Mouse (Mus musculus) forebrain, postnatal 0 days (tissue): ENCODE data around the gene Gm6583. TPM values are rescaled to one million over a fixed set of nuclear protein-coding genes. Genes with fewer than 3 reads are reported as not detected.

Experiments
- ATAC-seq: fragments of 200-750 bp; cut with Nextera tagmentation; 2 replicates; pipeline ENCODE4 v1.8.0; 2017; ENCODE audit warnings: mild to moderate bottlenecking, moderate library complexity
- DNase-seq: peaks from one replicate; pipeline ENCODE4 v3.0.0-alpha.2; 2015
- H3K27ac ChIP-seq: fragments of 300-500 bp; sonication (generic); 2 replicates; pipeline ENCODE4 v1.5.1; 2014; ENCODE audit warnings: low read depth, mild to moderate bottlenecking, antibody characterized with exemption, low read length, moderate library complexity, mixed read lengths
- H3K27me3 ChIP-seq: fragments of 300-500 bp; sonication (generic); 2 replicates; pipeline ENCODE4 v1.6.1; 2014; ENCODE audit warnings: mild to moderate bottlenecking, low read length, mixed read lengths; ENCODE audit not compliant: insufficient read depth
- H3K36me3 ChIP-seq: fragments of 300-500 bp; sonication (generic); 2 replicates; pipeline ENCODE4 v1.6.1; 2014; ENCODE audit warnings: mild to moderate bottlenecking, moderate library complexity; ENCODE audit not compliant: insufficient read depth
- H3K4me1 ChIP-seq: fragments of 300-500 bp; sonication (generic); 2 replicates; pipeline ENCODE4 v1.6.1; 2014; ENCODE audit warnings: antibody characterized with exemption; ENCODE audit not compliant: insufficient read depth
- H3K4me2 ChIP-seq: fragments of 300-500 bp; sonication (generic); 2 replicates; pipeline ENCODE4 v1.6.1; 2014; ENCODE audit warnings: low read depth, mild to moderate bottlenecking, moderate library complexity
- H3K4me3 ChIP-seq: fragments of 300-500 bp; sonication (generic); 2 replicates; pipeline ENCODE4 v1.5.1; 2014; ENCODE audit warnings: low read depth, low read length, mixed read lengths
- H3K9ac ChIP-seq: fragments of 300-500 bp; sonication (generic); 2 replicates; pipeline ENCODE4 v1.6.1; 2014; ENCODE audit warnings: mild to moderate bottlenecking
- H3K9me3 ChIP-seq: fragments of 300-500 bp; sonication (generic); 2 replicates; pipeline ENCODE4 v1.6.1; 2016; ENCODE audit warnings: low read length
- CTCF ChIP-seq: sonication (generic); IDR thresholded peaks from 2 replicates; pipeline ENCODE4 v1.5.1; 2016; ENCODE audit warnings: antibody characterized with exemption, control low read depth, low read depth
- whole genome bisulfite sequencing: fragments of 180-500 bp; shearing (Covaris S2); extraction: QIAGEN DNeasy Blood & Tissue Kit; methylation state at CpG from one replicate; pipeline ENCODE4 v1.1.7; 2014; 5-methylcytosine and 5-hydroxymethylcytosine counted together
- polyA plus RNA-seq: library from polyadenylated mRNA; unstranded; fragments of >200 nt; fragmentation: Nextera tagmentation; extraction: Ambion mirVana; gene quantifications from 2 replicates; pipeline ENCODE4 v1.2.1, GENCODE M21; 2015
- total RNA-seq: library from RNA; depleted of rRNA; stranded (reverse); fragments of >200 nt; gene quantifications from 2 replicates; pipeline ENCODE4 v1.2.3, GENCODE M21; 2014

Gene Gm6583
- total and polyA plus RNA-seq, 2 experiments from 2014 or later, result not detected

DNA sequence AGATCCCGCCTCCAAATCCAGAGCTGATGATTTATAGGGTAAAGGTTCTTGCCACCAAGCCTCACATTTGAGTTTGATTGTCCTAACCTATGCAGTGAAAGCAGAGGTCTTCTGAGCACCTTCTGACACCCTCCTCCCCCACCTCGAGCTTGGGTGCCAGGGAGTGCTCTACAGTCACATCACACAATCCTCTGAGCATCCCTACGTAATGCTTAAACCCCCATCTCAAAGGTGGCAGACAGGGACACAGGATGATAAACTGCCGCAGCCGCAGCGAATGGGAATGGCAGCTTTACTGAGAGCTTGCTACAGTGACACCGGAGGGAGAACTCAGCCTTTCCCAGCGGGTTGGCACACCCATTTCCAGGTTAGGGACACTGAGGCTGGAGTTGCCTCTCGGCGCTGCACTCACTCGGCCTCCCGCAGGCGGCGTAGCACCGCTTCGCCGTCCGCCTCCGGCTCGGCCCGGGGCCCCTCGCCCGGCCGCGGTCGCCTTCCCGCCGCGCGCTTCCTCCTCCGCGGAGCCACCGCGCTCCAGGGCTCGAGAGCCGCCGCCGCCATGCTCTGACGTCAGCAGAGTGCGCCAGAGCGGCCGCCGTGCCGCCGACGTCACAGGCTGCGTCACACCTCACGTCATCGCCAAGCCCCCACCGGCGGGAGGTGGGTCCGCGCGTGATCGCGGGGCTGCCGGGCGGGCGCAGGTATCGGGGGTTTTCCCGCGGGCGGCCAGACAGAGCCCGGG lies 13.2 kb downstream of the Gm6583 start, which contains the start of the genes Srrd and Hps4:
Srrd (minus strand) TSS at position 578 of the 742 bp plus-strand sequence.
Hps4 (plus strand) TSS at position 621 of the 742 bp plus-strand sequence.
- peak within 1 kb of the TSS; percentile 60 for H3K4me2 ChIP-seq
- H3K4me3 ChIP-seq, result peak within 1 kb of the TSS; percentile 90
- H3K27me3 ChIP-seq, result no peaks in the 10 kb centered on the region
- H3K4me1 ChIP-seq, result peaks cover 7% of the 10 kb centered on the region; the same call in 1 of the 2 replicates
- DNase-seq (peak; percentile 93), ATAC-seq (peak; percentile 91)
- peak within 1 kb of the TSS; percentile 70 for H3K27ac ChIP-seq
- no peaks in the 10 kb centered on the region for H3K9me3 ChIP-seq
- H3K9ac ChIP-seq, result peak within 1 kb of the TSS; percentile 83
- 5% methylated on average over 59 of the region's 64 CpGs for WGBS
- 0 out of 2 replicates have a peak, but pooled peaks have one; percentile 13 for TF ChIP-seq CTCF
- H3K36me3 ChIP-seq, result peaks cover 22% of the 10 kb centered on the region

DNA sequence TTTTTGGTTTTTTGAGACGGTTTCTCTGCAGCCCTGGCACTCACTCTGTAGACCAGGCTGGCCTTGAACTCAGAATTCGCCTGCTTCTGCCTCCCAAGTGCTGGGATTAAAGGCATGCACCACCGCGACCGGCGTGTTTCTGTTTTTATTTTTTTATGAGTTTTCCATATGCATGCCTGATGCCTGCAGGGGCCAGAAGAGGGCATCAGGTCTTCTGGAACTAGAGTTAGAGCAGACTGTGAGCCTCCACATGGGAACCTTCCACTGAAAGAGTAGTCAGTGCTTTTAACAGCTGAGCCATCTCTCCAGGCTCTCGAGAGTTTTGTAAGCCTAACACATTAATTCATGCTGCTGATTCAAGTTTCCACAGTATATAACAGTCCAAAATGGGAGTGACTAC lies 16.6 kb downstream of the Gm6583 start:
- ATAC-seq (no peak), DNase-seq (no peak)
- no peak overlapping the region for H3K9ac ChIP-seq
- H3K27ac ChIP-seq, result no peak overlapping the region
- no peaks in the 10 kb centered on the region for H3K27me3 ChIP-seq
- peaks cover 7% of the 10 kb centered on the region; the same call in 1 of the 2 replicates for H3K4me1 ChIP-seq
- H3K36me3 ChIP-seq, result peaks cover 55% of the 10 kb centered on the region
- no peak overlapping the region for H3K4me3 ChIP-seq
- WGBS, result 69% methylated on average over 7 of the region's 7 CpGs
- no peak overlapping the region for H3K4me2 ChIP-seq
- no peaks in the 10 kb centered on the region for H3K9me3 ChIP-seq
- peak; percentile 27; the same call in 1 of the 2 replicates for TF ChIP-seq CTCF

DNA sequence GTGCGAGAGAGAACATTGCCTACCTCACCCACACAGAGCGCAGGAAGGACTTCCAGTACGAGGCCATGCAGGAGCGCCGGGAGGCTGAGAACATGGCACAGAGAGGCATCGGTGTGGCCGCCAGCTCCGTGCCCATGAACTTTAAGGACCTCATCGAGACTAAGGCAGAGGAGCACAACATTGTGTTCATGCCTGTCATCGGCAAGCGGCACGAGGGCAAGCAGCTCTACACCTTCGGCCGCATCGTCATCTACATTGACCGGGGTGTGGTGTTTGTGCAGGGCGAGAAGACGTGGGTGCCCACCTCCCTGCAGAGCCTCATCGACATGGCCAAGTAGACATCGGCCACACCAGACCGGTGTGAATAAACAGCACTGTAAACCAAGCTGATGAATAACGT lies 18.8 kb downstream of the Gm6583 start:
- H3K4me3 ChIP-seq, result no peak overlapping the region
- H3K4me2 ChIP-seq, result no peak overlapping the region
- 94% methylated on average over 22 of the region's 22 CpGs for WGBS
- ATAC-seq (no peak), DNase-seq (no peak)
- no peaks in the 10 kb centered on the region for H3K27me3 ChIP-seq
- H3K4me1 ChIP-seq, result peaks cover under 1% of the 10 kb centered on the region; the same call in 1 of the 2 replicates
- H3K9me3 ChIP-seq, result no peaks in the 10 kb centered on the region
- H3K27ac ChIP-seq, result no peak overlapping the region
- no peak for TF ChIP-seq CTCF
- H3K36me3 ChIP-seq, result peaks cover 77% of the 10 kb centered on the region
- no peak overlapping the region for H3K9ac ChIP-seq

DNA sequence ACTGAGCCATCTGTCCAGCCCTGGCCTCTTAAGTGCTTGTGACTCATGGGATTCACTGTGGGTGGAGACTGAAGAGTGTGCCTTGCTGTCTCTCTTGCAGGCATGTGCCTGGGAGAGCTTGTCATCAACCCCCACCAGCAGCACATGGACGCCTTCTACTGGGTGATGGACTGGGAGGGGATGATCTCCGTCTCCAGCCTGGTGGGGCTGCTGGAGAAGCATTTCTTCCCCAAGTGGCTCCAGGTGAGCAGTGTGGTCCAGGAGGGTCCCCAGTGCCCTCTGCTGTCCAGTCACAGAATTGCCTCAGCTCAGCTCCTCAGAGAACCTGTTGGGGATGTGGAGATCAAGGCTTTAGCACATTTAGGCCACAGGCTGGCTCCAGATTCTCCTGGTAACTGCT lies 20.4 kb downstream of the Gm6583 start:
- no peak overlapping the region for H3K4me3 ChIP-seq
- H3K9me3 ChIP-seq, result no peaks in the 10 kb centered on the region
- H3K27me3 ChIP-seq, result no peaks in the 10 kb centered on the region
- H3K36me3 ChIP-seq, result peaks cover 88% of the 10 kb centered on the region
- H3K9ac ChIP-seq, result no peak overlapping the region
- TF ChIP-seq CTCF, result peak; percentile 74
- 30% methylated on average over 2 of the region's 2 CpGs for WGBS
- H3K4me2 ChIP-seq, result no peak overlapping the region
- DNase-seq (peak; percentile 64), ATAC-seq (peak; percentile 49; the same call in 1 of the 2 replicates)
- H3K27ac ChIP-seq, result no peak overlapping the region
- H3K4me1 ChIP-seq, result no peaks in the 10 kb centered on the region

DNA sequence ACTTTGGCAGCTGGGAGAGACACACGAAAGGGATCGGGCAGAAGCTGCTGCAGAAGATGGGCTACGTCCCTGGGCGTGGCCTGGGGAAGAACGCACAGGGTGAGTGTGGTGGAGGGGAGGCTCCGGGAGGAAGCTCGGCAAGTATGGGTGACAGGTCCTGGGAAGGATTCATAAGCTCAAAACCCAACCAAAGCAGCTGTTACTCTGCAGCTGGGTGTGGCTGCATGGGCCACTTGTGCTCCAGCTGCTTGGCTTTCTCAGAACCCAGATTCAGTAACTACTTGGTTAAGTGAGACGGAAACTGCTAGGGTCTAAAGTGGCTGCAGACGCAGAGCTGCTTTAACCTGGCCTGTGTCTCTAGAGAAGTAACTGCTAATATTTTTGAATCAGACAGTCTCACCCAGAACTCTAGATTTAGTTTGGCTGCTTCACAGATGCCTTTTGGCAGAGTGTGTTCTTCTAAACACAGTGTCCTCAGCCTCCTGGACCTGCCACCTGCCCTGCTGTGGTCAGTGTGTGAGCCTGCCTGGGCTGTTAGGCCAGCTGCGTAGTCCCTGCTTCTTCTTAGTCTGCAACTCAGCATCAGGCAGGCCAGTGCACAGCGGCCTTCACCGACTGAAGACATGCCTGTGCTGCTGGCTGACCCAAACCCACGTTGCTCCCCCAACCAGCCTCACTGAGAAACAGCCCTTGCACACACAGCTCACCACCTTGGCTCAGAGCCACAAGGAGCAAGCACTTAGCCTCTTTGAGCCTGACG lies 25.8 kb downstream of the Gm6583 start:
- WGBS, result 93% methylated on average over 14 of the region's 14 CpGs
- Histone ChIP-seq H3K27ac (no peak overlapping the region), H3K4me1 (no peaks in the 10 kb centered on the region), H3K4me3 (no peak overlapping the region), H3K27me3 (no peaks in the 10 kb centered on the region), H3K36me3 (peaks cover 70% of the 10 kb centered on the region), H3K9ac (no peak overlapping the region), H3K4me2 (no peak overlapping the region), H3K9me3 (no peaks in the 10 kb centered on the region)
- no peak for TF ChIP-seq CTCF
- ATAC-seq (no peak), DNase-seq (no peak)

DNA sequence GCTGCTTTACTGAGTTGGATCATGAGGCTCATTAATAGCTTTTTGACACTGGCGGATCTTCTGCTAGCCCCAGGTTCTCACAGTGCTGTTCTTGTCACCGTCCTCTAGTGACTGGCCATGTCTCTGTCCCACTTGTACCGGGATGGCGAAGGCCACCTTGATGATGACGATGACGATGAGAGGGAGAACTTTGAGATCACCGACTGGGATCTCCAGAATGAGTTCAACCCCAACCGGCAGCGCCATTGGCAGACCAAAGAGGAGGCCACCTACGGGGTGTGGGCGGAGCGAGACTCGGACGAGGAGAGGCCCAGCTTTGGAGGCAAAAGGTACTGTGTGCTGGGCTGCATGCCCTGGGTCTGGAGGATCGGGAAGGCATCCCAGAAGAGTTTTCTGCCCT lies 28.0 kb downstream of the Gm6583 start:
- WGBS, result 92% methylated on average over 15 of the region's 15 CpGs
- Histone ChIP-seq H3K4me1 (no peaks in the 10 kb centered on the region), H3K4me3 (no peak overlapping the region), H3K9ac (no peak overlapping the region), H3K27me3 (no peaks in the 10 kb centered on the region), H3K36me3 (peaks cover 48% of the 10 kb centered on the region), H3K9me3 (no peaks in the 10 kb centered on the region), H3K4me2 (no peak overlapping the region), H3K27ac (no peak overlapping the region)
- DNase-seq (no peak), ATAC-seq (no peak)
- no peak for TF ChIP-seq CTCF
